Mouse (Mus musculus): ENCODE data around the gene Ankrd33. TPM values are rescaled to one million over a fixed set of nuclear protein-coding genes. Genes with fewer than 3 reads are reported as not detected.
A peak's percentile ranks its signal among the peaks of the same experiment; 100 is the strongest.

Ankrd33 gene
- polyA plus RNA-seq, 1 experiment from 2014 or later, result not detected

GRCm38 (mm10) chr15:101082236-101082635 lies 33.3 kb upstream of the Ankrd33 start:
- no peak for ATAC-seq
- 75% methylated on average over 3 of the region's 4 CpGs for WGBS
- peaks cover 18% of the 10 kb centered on the region for H3K4me1 ChIP-seq (replicated peaks; ENCODE audit: control insufficient read depth, insufficient read depth, low read length)
- no peaks in the 10 kb centered on the region for H3K36me3 ChIP-seq (ENCODE audit: control insufficient read depth, insufficient read depth)
- no peaks in the 10 kb centered on the region for H3K9me3 ChIP-seq (ENCODE audit: control insufficient read depth, low read length)
- no peak overlapping the region for H3K9ac ChIP-seq (replicated peaks; ENCODE audit: low read depth, low read length)
- peaks cover 7% of the 10 kb centered on the region; the same call in 1 of the 2 replicates for H3K27me3 ChIP-seq (replicated peaks; ENCODE audit: control insufficient read depth, insufficient read depth, low read length)
- H3K4me3 ChIP-seq (replicated peaks; ENCODE audit: low read length), result no peak overlapping the region
- H3K4me2 ChIP-seq (ENCODE audit: low read length), result no peak overlapping the region
- H3K27ac ChIP-seq (ENCODE audit: low read length), result no peak overlapping the region

- H3K27ac ChIP-seq (ENCODE audit: low read length), result no peak overlapping the region
- H3K9ac ChIP-seq (replicated peaks; ENCODE audit: low read depth, low read length), result no peak overlapping the region
- WGBS, result 87% methylated on average over 10 of the region's 10 CpGs
- no peak for ATAC-seq
- H3K4me1 ChIP-seq (replicated peaks; ENCODE audit: control insufficient read depth, insufficient read depth, low read length), result no peaks in the 10 kb centered on the region
- H3K4me2 ChIP-seq (ENCODE audit: low read length), result no peak overlapping the region
- H3K36me3 ChIP-seq (ENCODE audit: control insufficient read depth, insufficient read depth), result no peaks in the 10 kb centered on the region
- H3K27me3 ChIP-seq (replicated peaks; ENCODE audit: control insufficient read depth, insufficient read depth, low read length), result no peaks in the 10 kb centered on the region
- no peaks in the 10 kb centered on the region for H3K9me3 ChIP-seq (ENCODE audit: control insufficient read depth, low read length)
- no peak overlapping the region for H3K4me3 ChIP-seq (replicated peaks; ENCODE audit: low read length)
Measured at GRCm38 (mm10) chr15:101084499-101084898, 31.1 kb upstream of the Ankrd33 start.

- Histone ChIP-seq H3K36me3 (ENCODE audit: control insufficient read depth, insufficient read depth) (no peaks in the 10 kb centered on the region), H3K9ac (replicated peaks; ENCODE audit: low read depth, low read length) (no peak overlapping the region), H3K9me3 (ENCODE audit: control insufficient read depth, low read length) (no peaks in the 10 kb centered on the region), H3K4me1 (replicated peaks; ENCODE audit: control insufficient read depth, insufficient read depth, low read length) (no peaks in the 10 kb centered on the region), H3K27me3 (replicated peaks; ENCODE audit: control insufficient read depth, insufficient read depth, low read length) (no peaks in the 10 kb centered on the region), H3K4me3 (replicated peaks; ENCODE audit: low read length) (no peak overlapping the region), H3K27ac (ENCODE audit: low read length) (no peak overlapping the region), H3K4me2 (ENCODE audit: low read length) (no peak overlapping the region)
- WGBS, result 77% methylated on average over 9 of the region's 9 CpGs
- ATAC-seq, result no peak
Measured at GRCm38 (mm10) chr15:101086451-101086850, 29.1 kb upstream of the Ankrd33 start.

GRCm38 (mm10) chr15:101086956-101087355 lies 28.6 kb upstream of the Ankrd33 start:
- H3K27me3 ChIP-seq (replicated peaks; ENCODE audit: control insufficient read depth, insufficient read depth, low read length), result no peaks in the 10 kb centered on the region
- WGBS, result 71% methylated on average over 3 of the region's 3 CpGs
- ATAC-seq, result no peak
- H3K4me3 ChIP-seq (replicated peaks; ENCODE audit: low read length), result no peak overlapping the region
- H3K27ac ChIP-seq (ENCODE audit: low read length), result no peak overlapping the region
- no peaks in the 10 kb centered on the region for H3K36me3 ChIP-seq (ENCODE audit: control insufficient read depth, insufficient read depth)
- no peak overlapping the region for H3K9ac ChIP-seq (replicated peaks; ENCODE audit: low read depth, low read length)
- H3K4me1 ChIP-seq (replicated peaks; ENCODE audit: control insufficient read depth, insufficient read depth, low read length), result no peaks in the 10 kb centered on the region
- H3K4me2 ChIP-seq (ENCODE audit: low read length), result no peak overlapping the region
- no peaks in the 10 kb centered on the region for H3K9me3 ChIP-seq (ENCODE audit: control insufficient read depth, low read length)

- WGBS, result 30% methylated on average over 4 of the region's 4 CpGs
- no peaks in the 10 kb centered on the region for H3K9me3 ChIP-seq (ENCODE audit: control insufficient read depth, low read length)
- ATAC-seq, result no peak
- H3K36me3 ChIP-seq (ENCODE audit: control insufficient read depth, insufficient read depth), result no peaks in the 10 kb centered on the region
- H3K9ac ChIP-seq (replicated peaks; ENCODE audit: low read depth, low read length), result no peak overlapping the region
- H3K27me3 ChIP-seq (replicated peaks; ENCODE audit: control insufficient read depth, insufficient read depth, low read length), result no peaks in the 10 kb centered on the region
- no peak overlapping the region for H3K27ac ChIP-seq (ENCODE audit: low read length)
- H3K4me3 ChIP-seq (replicated peaks; ENCODE audit: low read length), result no peak overlapping the region
- no peak overlapping the region for H3K4me2 ChIP-seq (ENCODE audit: low read length)
- peaks cover 8% of the 10 kb centered on the region for H3K4me1 ChIP-seq (replicated peaks; ENCODE audit: control insufficient read depth, insufficient read depth, low read length)
Measured at GRCm38 (mm10) chr15:101088291-101088690, 27.3 kb upstream of the Ankrd33 start.

- H3K36me3 ChIP-seq (ENCODE audit: control insufficient read depth, insufficient read depth), result no peaks in the 10 kb centered on the region
- no peak overlapping the region for H3K27ac ChIP-seq (ENCODE audit: low read length)
- no peak overlapping the region for H3K4me2 ChIP-seq (ENCODE audit: low read length)
- peaks cover 11% of the 10 kb centered on the region for H3K4me1 ChIP-seq (replicated peaks; ENCODE audit: control insufficient read depth, insufficient read depth, low read length)
- no peaks in the 10 kb centered on the region for H3K9me3 ChIP-seq (ENCODE audit: control insufficient read depth, low read length)
- H3K4me3 ChIP-seq (replicated peaks; ENCODE audit: low read length), result no peak overlapping the region
- ATAC-seq, result no peak
- 95% methylated on average over 8 of the region's 8 CpGs for WGBS
- no peak overlapping the region for H3K9ac ChIP-seq (replicated peaks; ENCODE audit: low read depth, low read length)
- no peaks in the 10 kb centered on the region for H3K27me3 ChIP-seq (replicated peaks; ENCODE audit: control insufficient read depth, insufficient read depth, low read length)
Measured at GRCm38 (mm10) chr15:101091551-101091950, 24.0 kb upstream of the Ankrd33 start.

- Histone ChIP-seq H3K9me3 (ENCODE audit: control insufficient read depth, low read length) (no peaks in the 10 kb centered on the region), H3K4me2 (ENCODE audit: low read length) (no peak overlapping the region), H3K27ac (ENCODE audit: low read length) (no peak overlapping the region), H3K9ac (replicated peaks; ENCODE audit: low read depth, low read length) (no peak overlapping the region), H3K4me1 (replicated peaks; ENCODE audit: control insufficient read depth, insufficient read depth, low read length) (peaks cover 11% of the 10 kb centered on the region), H3K36me3 (ENCODE audit: control insufficient read depth, insufficient read depth) (no peaks in the 10 kb centered on the region), H3K27me3 (replicated peaks; ENCODE audit: control insufficient read depth, insufficient read depth, low read length) (no peaks in the 10 kb centered on the region), H3K4me3 (replicated peaks; ENCODE audit: low read length) (no peak overlapping the region)
- ATAC-seq, result peak; percentile 49
- 35% methylated on average over 14 of the region's 14 CpGs for WGBS
Measured at GRCm38 (mm10) chr15:101092121-101092828, 23.3 kb upstream of the Ankrd33 start.

GRCm38 (mm10) chr15:101092829-101093648 lies 22.5 kb upstream of the Ankrd33 start:
- ATAC-seq, result peak; percentile 95
- H3K27me3 ChIP-seq (replicated peaks; ENCODE audit: control insufficient read depth, insufficient read depth, low read length), result no peaks in the 10 kb centered on the region
- H3K4me2 ChIP-seq (ENCODE audit: low read length), result peak overlapping the region; percentile 39
- no peaks in the 10 kb centered on the region for H3K36me3 ChIP-seq (ENCODE audit: control insufficient read depth, insufficient read depth)
- 0 out of 2 replicates have a peak overlapping the region, but pooled peaks have one; percentile 6 for H3K4me3 ChIP-seq (replicated peaks; ENCODE audit: low read length)
- no peaks in the 10 kb centered on the region for H3K9me3 ChIP-seq (ENCODE audit: control insufficient read depth, low read length)
- WGBS, result 11% methylated on average over 25 of the region's 25 CpGs
- H3K27ac ChIP-seq (ENCODE audit: low read length), result no peak overlapping the region
- peaks cover 14% of the 10 kb centered on the region for H3K4me1 ChIP-seq (replicated peaks; ENCODE audit: control insufficient read depth, insufficient read depth, low read length)
- 0 out of 2 replicates have a peak overlapping the region, but pooled peaks have one; percentile 10 for H3K9ac ChIP-seq (replicated peaks; ENCODE audit: low read depth, low read length)

DNA sequence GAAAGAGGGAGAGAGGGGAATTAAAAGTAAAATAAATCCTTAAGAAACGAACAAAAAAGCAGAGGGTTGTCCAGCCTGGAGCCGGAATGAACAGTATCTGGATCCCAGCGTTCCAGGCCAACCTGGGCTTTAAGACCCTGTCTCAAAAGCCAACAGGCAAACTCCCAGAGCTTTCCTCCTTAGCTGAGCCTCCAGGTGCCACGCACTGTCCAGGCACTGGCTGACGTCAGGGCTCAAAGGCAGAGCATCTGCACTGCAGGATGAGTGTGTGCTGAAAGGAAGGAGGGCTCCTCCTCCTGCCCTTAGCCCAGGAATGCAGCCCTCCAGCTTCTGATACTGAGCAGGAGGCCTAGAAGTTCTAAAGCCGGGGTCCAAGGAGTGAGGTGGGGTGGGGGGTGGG lies 21.6 kb upstream of the Ankrd33 start:
- WGBS, result 47% methylated on average over 6 of the region's 6 CpGs
- H3K27ac ChIP-seq (ENCODE audit: low read length), result no peak overlapping the region

More for the DNA sequence above, 21.6 kb upstream of the Ankrd33 start:
- no peak for ATAC-seq
- H3K36me3 ChIP-seq (ENCODE audit: control insufficient read depth, insufficient read depth), result no peaks in the 10 kb centered on the region
- H3K4me2 ChIP-seq (ENCODE audit: low read length), result no peak overlapping the region
- H3K27me3 ChIP-seq (replicated peaks; ENCODE audit: control insufficient read depth, insufficient read depth, low read length), result no peaks in the 10 kb centered on the region
- H3K4me3 ChIP-seq (replicated peaks; ENCODE audit: low read length), result no peak overlapping the region
- H3K4me1 ChIP-seq (replicated peaks; ENCODE audit: control insufficient read depth, insufficient read depth, low read length), result peaks cover 18% of the 10 kb centered on the region
- H3K9me3 ChIP-seq (ENCODE audit: control insufficient read depth, low read length), result no peaks in the 10 kb centered on the region
- no peak overlapping the region for H3K9ac ChIP-seq (replicated peaks; ENCODE audit: low read depth, low read length)
